Mouse (Mus musculus) splenic B cell, adult 2 months (primary cell): ENCODE results near the gene Snx33.

ENCODE experiments used
- DNase-seq: peaks from one replicate; pipeline ENCODE4 v3.0.0-alpha.2; 2011; ENCODE audit warnings: low read depth, low spot score
- H3K27me3 ChIP-seq: 2 replicates; pipeline ENCODE4 v1.6.1; 2012; ENCODE audit warnings: mild to moderate bottlenecking, low read length, moderate library complexity, mixed read lengths; ENCODE audit not compliant: control insufficient read depth, poor library complexity, insufficient read depth, severe bottlenecking
- H3K36me3 ChIP-seq: 2 replicates; pipeline ENCODE4 v1.6.1; 2012; ENCODE audit warnings: mild to moderate bottlenecking, low read length, moderate library complexity, mixed read lengths; ENCODE audit not compliant: control insufficient read depth, poor library complexity, insufficient read depth, severe bottlenecking

Snx33 gene

DNA sequence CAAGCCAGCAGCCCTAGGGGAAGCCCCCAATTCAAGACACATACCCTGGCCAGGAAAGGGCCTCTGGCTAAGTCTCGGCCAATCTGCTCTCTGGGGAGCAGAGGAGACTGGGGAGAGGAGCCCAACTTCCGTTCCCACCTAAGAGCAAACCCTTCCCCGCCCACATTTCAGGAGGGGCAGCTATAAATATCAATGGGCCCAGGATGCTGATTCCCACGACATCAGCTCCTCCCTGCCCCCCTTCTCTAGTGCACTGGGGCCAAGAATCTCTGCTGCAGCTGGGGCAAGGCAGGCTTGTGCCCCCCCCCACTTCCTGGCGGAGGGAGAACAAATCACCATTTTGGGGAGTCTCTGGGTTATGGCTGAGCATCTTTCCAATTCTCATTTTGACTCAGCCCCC is 57.0 kb downstream of the Snx33 start:
- Histone ChIP-seq H3K36me3 (no peaks in the 10 kb centered on the region), H3K27me3 (no peaks in the 10 kb centered on the region)
- DNase-seq = no peak

DNA sequence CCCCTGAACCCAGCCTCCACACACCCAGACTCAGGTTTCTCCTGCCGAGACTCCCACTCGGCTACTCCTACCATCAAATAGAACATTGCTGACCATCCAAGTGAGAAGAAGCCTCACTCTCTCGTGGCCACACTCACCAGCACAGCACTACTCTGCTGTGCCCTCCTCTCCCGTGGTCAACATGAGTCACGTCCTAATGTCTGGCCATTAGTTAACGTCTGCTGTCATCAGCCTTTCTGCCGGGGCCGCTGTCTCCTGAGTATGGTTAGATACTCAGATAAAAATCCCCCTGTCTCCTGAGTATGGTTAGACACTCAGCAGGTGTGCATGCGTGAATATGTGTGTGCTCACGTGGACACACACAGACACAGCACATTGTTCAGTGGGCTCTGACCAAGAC is 57.4 kb downstream of the Snx33 start:
- no peaks in the 10 kb centered on the region for H3K27me3 ChIP-seq
- no peak for DNase-seq

DNA sequence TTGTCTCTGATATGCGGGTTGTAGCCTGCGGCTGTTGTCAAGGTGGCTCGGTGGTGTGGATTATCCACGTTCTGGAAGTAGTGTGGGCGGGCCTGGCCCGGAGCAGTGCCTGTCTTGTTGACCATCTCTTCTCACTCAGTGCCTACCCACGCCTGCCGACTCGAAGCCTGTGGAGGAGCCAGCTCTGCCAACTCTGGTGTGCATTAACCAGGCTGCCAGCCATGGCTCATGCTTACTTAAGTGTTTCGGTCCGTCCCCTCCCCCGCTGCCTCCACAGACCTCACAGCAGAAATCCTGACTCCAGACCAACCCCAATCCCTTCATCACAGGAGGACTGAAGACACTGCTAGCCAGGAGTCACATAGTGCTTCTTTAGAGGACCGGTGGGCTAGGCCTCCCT is 58.6 kb downstream of the Snx33 start:
- no peak for DNase-seq

More for the DNA sequence above, 57.4 kb downstream of the Snx33 start:
- H3K36me3 ChIP-seq = no peaks in the 10 kb centered on the region

DNA sequence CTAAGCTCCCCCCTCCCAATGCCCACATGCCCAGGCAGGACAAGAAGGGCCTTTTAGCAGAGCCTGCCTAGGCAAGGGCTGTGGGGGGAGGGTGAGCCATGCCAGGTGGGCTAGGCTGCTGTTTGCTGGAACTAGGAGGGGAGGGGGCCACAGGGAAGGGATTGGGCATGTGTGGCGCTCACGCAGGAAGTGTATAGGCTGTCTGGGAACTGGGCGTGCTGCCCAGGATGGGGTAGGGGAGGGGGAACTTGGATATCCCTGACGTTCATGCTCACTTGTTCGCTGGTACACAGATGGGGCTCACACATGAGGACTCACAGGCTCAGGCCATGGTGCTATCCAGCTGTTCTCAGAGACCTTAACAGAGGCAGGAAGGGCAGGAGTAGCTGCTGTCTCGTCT is 59.9 kb downstream of the Snx33 start:
- DNase-seq = no peak
- no peaks in the 10 kb centered on the region for H3K36me3 ChIP-seq
- no peaks in the 10 kb centered on the region for H3K27me3 ChIP-seq

More for the DNA sequence above, 58.6 kb downstream of the Snx33 start:
- Histone ChIP-seq H3K27me3 (no peaks in the 10 kb centered on the region), H3K36me3 (no peaks in the 10 kb centered on the region)
